Mouse (Mus musculus): ENCODE measurements around the gene Marcks.

Marcks gene

DNA sequence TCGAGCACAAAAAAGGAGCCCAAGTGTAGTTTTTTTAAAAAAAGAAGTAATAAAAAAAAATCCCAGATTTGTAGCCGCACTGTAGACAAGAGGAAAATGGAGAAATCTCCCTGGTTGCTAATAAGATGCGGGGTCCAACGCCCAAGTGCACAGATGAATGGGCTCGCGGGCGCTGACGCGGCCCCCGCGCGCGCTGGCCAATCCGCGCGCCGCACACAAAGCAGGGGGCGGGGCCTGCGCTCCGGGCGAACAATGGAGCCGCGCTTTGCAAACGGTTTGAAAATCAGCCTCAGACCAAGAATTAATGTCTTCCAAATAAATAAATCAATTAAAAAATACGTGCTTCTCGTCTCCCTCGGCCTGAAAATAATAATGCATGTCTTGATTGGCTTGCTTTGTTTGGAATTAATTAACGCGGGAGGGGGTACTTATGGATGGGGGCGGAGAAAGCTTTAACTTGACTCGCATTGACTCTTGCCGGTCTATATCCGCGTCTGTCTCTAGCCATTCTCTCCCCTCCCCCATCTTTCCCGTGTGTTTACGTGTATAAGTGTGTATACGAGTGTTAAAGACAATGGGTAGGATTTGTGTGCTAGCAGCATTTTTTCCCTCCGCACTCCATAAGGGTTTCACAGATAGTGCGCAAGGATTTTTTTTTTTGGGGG, at the start of gene Marcks:
Gene Marcks, minus strand, starts transcription at position 143 of the 665 bp plus-strand sequence.
- peak; percentile 60 for DNase-seq (ENCODE audit: low spot score)

DNA sequence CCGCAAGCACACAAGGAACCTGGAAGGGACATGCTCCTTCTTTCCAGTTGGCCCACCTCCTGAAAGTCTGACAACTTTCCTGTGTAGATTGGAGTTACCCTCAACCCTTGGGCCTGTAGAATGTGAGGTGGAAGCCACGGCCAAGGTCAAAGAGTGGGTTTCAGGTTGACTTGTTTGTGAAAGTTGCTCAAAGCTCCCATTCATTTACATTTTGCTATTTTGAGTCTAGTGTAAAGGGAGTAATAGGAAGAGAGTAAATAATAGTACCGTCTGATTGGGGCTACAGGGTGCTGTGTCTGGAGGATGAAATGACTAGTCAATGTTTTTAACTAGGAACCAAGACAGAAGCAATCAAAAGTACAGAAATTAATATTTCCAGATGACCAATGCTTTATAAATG, 38.4 kb upstream of the Marcks start:
- no peak for DNase-seq (ENCODE audit: low spot score)

DNA sequence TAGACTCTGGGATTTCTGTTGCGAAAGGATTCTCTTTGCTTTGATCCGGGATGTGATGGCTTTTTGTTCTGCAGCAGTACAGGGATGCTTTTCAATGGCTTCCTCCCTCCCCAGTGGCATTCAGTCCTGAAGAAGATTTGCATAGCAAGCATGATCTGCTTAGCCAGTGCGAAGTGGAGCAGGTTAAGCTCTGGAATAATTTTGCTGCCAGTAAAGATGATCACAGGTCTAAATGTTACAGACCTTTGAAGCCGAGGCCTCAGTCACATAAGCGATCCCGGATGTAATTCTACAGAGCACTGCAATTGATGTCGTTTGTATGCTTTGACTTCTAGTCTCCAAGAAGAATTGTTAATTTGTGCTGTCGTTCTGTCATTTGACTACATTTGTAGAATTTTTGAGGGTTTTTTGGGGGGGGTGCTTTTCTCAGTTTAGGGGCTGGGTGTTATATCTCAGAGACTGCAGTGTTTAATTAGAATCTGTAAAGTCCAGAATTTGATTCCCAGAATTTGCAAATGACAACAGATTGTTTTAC, 33.8 kb upstream of the Marcks start:
- DNase-seq (ENCODE audit: low spot score): no peak

DNA sequence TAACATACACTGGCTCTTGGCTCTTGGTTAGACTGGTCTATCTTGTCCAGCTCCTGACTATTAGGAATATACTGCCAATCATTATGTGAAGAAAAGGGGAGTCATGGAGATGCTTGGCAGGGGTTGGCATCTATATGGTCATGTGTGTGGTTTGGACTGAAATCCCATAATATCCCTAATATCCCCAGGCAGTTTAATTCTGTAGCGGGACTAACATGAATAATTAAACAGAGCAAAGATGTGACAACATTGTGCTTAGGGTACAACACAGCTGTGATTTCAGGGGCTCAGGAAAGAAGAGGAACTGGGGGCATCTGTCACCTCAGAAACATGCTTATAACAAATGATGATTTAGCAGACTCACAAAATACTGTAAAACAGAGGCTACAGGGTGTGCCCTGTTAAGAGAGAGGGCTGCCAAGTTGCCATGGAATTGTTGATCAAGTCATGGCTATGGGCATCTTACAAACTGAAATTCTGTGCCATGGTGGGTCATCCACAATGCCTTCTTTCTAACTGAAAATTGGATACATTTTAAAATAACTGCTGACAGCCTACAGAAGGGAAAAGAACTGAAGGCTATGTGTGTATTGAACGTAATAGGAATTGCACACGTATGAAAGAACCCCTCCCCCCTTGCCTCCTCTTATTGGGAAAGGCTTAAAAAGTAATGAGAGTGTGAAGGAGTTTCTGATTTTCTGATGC, 33.1 kb upstream of the Marcks start:
- no peak for DNase-seq (ENCODE audit: low spot score)

DNA sequence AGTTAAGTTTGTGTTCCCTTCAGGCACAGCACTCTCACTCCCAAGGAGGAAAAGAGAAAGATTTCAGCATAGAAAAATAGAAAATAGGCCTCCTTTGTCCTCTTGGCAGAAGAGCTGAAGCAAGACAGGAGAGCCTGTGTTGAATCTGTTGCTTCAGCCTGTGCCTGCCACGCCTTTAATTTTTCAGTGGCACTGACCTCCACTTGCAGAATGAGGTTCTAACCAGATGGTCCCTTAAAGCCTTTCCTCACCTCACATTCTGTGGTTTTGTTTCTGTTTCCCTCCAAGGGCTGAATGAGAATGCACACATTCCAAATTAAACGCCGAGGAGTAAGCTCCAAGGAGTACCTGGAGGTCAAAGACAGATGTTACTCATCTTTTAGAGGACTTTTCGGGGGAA, 32.2 kb upstream of the Marcks start:
- DNase-seq (ENCODE audit: low spot score): no peak

DNA sequence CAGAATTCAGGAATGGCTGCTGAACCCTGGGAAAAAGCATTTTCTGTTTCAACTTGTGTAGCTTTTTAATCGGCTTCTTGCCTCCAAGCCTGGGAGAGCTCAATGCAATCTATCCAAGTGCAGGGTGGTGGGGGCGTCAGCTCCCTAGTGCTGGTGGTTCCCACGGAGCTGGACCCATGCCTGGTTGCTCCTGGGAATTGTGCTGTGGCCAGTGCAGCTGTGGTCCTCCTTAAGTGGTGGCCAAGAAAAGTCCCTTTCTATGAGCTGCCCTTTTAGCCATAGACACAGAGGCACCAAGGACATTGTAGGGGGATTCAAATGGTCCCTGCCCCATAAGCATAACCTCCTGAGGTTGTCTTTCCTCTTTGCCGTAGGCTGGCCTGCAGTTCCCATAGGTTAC, 31.7 kb upstream of the Marcks start:
- no peak for DNase-seq (ENCODE audit: low spot score)

DNA sequence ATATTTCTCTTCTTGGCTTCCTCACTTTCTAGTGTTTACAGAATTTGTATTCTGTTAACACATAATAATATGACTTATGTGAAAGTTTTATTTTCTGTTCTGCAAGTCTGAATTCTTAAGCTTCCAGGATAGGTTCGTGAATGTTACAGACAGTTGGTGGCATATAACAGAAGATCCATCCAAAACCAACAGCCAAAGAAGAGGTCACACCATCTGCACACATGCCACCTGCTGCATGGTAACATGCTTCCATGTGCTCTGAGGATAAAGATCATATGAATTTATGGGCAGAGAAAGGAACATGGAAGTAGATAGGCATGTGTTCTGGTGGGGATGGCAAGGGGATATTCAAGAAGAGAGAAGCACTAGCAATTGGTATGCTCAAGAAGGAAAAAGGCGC, 28.8 kb upstream of the Marcks start:
- no peak for DNase-seq (ENCODE audit: low spot score)

DNA sequence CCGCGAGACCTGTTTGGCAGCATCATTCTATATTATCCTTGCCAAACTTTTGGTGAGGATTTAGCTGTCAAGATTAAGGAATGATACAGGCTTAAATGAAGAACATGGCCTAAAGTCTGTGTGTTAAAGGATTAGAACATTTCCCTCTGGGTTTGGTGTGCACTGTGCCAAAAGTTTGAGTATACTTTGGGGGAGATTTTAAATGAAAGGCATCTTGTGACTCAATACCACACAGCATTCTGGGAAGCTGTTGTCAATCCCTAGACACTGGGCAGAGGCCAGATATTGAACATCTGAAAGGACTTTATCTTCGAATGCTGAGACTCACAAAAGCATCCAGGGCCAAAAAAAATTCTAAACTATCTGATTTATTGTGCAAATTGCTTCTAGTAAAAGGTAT, 21.0 kb upstream of the Marcks start:
- DNase-seq (ENCODE audit: low spot score): no peak

DNA sequence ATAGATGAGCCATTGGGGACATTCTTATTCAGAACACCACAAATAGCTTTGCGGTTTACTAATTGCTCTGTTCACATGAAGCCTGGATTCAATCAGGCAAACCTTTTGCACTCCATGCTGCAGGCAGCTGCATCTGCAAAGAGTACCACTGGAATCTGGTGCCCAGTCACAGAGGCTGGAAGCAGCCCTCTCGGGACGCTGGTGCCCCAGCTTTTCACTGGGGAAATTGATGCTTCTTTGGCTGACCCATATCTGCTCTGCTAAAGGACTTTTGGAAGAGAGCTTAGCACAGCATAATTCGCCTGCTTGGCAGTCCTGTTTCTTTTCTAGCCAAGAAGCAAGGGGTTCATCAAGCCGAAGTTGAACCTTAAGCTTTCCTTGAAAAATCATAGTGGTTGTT, 18.4 kb upstream of the Marcks start:
- no peak for DNase-seq (ENCODE audit: low spot score)

DNA sequence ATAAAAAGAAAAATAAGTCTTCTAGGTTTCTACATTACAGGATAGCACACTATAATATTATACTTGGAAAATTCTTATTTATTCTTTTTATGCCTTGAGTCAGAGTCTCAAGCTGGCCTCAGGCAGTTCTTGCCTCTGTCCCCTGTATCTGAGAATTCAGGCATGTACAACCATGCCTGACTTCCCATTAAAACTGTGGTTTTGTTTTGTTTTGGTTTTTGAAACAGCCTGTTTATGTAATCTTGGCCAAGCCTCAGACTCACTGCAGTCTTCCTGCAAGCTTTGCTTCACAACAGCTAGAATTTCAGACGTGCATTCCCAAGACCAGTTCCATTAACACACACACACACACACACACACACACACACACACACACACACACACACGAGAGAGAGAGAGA, 16.4 kb upstream of the Marcks start:
- no peak for DNase-seq (ENCODE audit: low spot score)

DNA sequence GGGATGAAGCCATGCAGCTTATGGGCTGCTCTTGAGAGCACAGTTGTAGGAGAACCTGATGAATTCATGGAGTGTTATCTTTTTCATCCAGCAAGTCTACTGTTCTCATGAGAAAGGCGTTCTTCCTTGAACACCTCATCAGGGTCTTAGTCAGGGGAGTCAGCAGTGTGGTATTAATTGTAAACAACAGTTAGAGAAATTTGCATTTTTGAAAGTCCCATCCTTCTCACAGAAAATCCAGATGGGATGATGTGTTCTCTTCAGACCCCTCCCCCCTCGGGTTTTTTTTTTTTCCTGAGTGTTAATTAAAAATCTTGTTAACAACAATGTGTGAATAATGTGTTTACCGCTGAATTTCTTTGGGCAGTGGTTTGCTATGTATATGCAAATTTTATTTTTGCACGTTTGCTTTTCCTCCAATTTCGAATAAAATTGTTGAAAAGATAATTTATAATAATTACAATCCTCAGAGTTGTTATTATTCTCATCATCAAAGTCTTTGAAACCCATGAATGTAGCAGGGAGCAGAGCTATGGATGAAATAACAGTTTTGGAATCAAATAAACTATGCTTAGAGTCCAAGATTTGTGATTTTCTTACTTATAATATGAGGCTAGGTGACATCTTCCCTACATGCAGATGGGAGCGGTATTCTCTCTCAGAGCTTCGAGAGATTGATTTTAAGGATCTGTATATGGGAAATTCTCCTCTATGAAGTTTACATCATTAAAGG, 13.0 kb upstream of the Marcks start:
- DNase-seq (ENCODE audit: low spot score): no peak

DNA sequence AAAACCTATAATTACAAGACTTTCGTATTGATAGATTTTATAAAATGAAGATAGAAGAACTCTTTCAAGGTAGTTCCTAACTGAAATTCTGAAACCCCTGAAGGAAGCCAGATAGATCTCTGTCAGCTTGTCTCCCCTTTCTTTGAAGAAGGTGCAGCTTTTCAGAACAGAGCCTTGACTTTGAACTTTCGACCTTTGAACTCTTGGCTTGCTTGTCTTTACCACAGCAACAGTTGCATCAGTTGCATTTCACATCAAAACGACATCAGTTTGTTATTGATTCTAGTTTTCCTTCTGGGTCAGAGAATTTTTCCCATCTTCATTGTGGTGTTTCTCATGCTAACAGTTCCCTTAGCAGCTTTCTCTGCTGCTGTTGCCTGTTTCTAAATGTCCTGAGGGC, 9.3 kb upstream of the Marcks start:
- no peak for DNase-seq (ENCODE audit: low spot score)

DNA sequence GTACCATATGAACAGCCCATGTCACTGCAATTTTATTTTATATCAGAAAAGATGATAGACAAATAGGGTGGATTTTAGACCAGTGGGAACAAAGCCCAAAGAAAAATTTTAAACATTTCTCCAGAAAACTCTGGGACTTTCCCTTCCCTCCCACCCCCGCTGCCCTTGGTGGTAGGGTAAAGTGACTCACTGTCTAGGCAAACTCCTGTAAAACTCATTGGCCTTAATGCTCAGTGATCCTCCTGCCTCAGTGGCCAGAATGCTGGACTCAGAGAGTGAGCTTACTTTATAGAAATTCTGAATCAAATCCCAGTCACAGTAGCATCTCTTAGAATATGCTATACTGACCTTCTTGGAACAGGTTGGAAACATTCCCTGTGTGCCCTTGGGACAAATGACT, 6.7 kb upstream of the Marcks start:
- DNase-seq (ENCODE audit: low spot score): no peak

DNA sequence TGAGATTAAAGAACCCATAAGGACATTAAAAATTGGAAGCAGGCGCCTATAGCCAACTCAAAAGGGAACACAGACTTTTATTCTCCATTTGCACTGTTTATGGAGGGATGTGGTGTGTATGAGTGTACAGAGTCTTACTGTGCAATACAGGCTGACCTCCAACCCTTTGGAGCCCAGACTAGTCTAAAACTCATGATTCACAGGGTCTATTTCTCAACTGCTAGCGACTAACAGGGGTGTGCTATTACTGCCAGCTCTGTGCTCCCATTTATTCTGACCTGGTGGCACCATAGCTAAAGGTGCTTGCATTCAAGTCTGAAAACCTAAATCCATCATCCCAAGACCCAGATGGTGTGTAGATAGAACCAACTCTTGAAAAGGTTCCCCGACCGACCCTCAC, 2.9 kb upstream of the Marcks start:
- no peak for DNase-seq (ENCODE audit: low spot score)

DNA sequence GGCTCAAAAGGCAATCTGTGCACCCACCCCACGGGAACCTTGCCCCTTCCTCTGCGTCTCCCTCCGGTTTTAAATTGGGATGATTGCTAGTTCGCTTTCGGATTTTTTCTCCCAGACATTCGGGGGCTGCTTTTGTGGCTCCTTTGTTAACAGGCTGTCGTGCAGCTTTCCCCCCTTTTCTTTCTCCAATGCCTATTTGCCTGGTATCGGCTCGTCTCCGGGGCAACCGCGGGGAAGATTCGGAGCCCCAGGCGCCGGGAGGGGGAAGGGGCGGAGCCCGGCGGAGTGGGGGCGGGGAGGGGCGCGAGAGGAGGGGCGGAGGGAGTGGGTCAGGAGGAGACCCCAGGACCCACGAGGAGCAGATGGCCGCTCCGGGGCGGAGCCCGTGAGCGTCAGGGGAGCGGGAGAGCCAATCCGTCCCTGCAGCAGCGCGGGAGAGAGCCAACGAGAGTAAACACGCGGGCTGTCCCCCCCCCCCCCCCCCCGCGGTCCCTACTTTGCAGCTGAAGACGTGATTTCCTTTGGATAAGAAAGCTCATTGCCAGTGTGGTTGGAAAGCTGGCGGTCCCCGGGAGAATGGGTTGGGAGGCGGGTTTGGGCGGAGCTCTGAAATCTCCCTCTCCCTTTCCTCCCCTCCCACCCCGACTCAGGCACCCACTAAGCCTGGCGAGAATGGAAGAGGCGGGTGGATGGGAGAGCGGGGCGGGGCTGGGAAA, 2.2 kb upstream of the Marcks start:
- DNase-seq (ENCODE audit: low spot score): no peak

DNA sequence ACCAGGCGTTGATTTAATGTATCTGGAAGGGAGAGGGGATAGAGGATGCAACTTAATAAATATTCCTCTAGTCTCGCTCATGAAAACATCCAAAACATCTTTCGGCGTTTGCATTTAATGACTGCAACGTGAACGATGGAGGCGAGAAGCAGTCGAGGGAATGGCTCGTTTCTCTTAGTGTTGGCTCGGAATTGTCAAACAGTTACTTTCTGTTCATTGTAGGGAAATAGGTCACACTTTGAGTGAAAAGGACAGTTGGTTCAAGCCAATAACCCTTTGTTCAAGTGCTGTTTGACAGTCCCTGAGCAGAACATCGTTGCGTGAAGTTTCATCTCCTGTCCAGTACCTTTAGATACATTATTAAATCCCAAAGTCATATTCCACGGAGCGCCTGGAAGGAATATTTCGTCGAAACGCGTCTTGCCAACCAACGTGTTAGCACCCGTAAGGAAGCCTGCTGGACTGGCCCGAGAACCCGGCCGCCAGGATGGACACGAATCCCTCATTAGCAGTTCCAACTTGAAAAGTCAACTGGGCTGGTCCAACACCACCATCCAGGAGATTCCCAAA, 1.5 kb upstream of the Marcks start:
- DNase-seq (ENCODE audit: low spot score): no peak

DNA sequence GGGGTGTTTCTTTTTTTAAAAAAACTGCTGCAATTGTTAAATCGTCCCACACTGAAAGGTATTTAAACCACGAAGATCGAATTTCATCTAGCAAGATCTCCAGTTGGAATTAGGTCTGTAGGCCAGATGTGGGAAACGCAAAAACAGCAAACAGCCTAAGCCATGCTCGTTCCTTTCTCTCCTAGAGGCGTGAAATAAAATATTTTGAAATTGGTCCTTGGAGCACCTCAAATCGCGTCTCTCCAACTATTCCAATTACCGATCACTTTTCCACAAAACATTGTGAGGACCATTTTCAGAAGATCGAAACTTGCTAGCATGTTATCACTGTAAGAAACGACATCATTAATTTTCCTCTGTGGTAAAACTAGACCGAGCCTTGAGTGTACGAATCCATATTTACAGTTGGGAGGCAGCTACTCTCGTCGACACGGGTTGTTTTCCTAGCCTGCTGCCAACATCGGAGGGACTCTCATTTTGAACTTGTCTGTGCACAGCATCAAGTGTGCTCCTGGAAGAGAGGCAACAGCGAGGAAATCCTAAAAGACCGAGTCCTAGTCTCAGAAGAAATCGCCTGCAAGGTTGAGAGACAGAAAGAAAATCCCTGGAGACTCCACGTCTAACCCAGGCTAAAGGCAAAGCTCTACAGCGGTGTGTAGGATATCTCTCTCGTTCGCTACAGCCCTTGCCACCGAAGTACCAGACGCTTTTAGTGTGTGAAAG, 884 bp upstream of the Marcks start:
- peak; percentile 11 for DNase-seq (ENCODE audit: low spot score)

DNA sequence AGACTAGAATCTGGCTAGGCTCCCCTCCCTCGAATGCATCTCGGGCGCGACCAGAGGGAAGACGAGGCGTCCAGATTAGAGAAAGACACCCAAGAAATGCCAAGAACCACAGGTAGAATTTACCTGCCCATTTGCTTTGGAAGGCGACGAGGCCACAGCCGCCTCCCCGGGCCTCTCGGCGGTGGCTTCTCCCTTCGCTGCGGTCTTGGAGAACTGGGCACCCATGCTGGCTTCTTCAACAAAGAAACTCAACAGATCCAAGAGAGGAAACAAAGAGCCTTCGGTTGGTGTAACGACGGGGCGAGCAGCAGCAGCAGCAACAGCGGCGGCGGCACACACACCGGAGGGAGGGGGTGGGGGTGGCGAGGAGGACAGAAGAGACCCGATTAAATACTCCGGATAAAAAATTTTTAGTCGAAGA, 399 bp downstream of the Marcks start:
- peak; percentile 5 for DNase-seq (ENCODE audit: low spot score)

DNA sequence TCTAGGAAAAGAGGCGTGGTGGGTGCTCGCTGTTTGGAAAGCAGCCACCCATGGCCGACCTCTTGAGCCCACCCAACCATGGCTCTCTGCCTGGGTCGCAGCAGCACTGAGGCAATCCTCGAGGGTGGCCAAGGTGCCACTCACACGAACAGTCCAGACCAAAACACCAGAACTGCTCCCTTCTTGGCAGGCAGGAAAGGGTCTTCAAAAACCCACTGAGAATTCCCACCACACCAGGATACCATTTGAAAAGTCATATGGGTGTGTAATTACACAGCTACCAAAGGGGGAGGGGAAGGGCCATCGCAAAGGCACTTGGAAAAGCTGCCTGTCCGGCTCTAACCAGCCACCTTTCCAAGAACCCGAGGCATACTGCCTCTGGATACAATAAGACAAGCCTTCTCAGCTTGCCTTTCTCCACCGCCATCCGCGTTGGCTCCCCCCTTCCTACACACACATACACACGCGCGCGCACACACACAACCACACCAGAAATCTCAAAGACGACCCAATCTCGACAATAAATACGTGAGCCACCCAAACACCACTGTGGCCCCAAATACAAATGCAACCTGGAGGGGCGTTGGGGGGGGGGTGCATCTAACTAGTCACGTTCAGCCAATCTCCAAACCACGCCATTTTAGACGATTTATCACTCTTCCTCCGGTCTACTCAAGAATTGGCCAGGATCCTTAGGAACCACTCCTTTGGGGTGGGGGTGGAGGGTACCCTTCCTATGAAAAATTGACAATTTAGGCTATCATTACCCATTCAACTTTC, 999 bp downstream of the Marcks start:
- peak; percentile 9 for DNase-seq (ENCODE audit: low spot score)

DNA sequence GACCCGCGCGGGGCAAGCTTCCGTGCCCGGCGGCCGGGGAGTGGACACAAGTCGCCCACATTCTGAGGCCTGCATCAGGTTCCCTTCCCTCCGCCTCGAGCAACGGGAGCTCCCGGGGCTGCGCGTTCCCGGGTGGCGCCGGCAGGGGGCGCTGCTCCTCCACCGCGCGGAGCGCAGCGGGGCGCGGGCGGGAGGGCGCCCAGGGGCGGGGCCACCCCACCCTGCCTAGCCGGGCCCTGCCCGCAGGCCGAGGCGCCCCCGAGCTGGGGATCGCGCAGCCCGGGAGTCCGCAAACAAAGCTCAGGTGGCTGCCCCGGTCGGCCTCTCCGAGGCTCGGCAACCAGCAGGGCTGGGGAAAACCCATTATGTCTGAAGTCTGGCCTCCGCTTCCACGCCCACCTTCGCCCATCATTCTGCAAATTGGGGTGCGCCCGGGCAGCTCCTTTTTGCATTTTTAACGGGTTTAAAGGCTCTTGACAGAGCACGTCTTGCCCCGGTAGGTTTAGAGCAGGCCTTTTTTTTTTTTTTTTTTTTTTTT, 1.7 kb downstream of the Marcks start:
- DNase-seq (ENCODE audit: low spot score): peak; percentile 66

Data from c-Kit-positive CD71-positive TER-119-positive erythroid progenitor cells, embryonic 14.5 days (primary cell).